Mouse (Mus musculus): ENCODE measurements at regions not wholly inside any gene's neighbourhood (a gene's known extent, or its start where the extent isn't known, plus 50 kb on each side); places are given as distances from the start of the nearest gene placed in this dataset.
"Not testable (repeated sequence)": the region's sequence is repeated elsewhere in the genome, so short reads cannot be mapped to it uniquely, and the experiment has no call there.

DNA sequence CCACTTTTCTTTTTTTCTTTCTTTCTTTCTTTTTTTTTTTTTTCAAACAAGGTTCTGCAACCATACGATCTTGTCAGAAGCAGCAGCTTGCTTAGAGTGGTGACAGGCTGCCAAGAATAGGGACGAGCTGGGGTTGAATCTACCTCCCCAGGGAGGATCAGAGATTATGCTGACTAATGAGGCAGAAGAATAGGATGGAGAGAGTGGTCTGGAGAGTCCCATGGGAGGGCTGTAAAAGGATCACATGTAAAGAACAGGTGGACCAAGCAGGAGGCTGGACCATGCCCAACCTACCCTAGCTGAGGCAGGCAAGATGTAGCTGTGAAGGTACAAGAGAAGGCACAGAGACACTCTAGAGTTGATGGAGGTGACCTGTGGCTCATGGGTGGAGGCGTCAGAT lies 274.4 kb upstream of the Trpc7 start:
- peak; percentile 69 to 76 for DNase-seq

DNA sequence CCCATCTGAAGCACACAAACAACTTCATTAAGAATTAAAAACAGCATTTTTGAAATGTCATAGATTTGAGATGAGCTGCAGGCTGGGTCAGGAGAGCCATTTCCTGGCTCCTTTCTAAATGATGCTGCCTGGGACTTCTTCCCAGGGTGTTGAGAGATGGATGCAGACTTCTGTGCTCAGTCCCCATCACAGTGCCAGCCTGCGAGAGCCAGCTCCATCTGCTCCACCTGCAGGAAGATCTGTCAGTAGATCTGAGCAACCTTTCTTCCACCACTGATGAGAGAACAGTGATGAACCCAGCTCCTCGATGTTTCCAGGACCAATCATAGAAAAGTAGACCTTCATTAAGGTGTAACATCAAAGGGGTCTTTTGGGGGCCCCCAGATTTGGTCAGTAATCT lies 273.8 kb upstream of the Trpc7 start:
- peak; percentile 64 to 65 for DNase-seq

DNA sequence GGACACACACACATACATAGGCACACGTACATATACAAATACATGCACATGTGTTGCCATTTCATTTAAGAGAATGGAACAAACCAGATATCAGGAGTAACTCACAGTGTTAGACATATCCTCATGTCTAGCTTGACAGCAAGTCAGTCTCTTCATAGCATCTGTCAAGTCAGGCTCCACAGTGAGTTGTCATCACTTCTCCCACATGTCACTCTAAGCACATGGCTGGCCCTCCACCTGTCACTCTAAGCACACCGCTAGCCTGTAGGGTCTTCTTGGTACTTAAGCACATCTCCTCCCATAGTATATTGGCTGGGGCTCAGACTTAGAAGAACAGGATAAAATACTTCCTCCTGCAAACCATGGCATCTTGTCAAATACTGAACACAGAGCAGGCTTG lies 269.6 kb upstream of the Trpc7 start:
- no peak for DNase-seq

DNA sequence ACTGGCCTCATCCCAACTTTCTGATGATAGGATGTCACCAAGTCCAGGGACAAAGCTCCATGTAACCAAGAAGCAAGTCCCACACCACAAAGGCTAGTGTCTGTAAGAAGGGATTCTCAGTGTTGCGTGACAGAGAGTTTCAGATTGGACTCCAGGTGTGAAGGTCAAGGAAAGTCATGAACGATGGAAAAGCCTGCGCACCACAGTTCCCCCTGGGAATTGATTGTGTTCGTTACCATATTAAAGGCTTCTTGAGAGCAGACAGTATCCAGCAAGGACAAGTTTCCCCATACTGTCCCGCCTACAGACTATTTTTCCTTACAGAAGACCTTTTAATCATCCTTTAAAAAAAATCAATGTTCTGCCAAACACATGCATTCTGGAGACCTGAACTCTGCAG lies 257.0 kb upstream of the Trpc7 start:
- DNase-seq, result no peak

DNA sequence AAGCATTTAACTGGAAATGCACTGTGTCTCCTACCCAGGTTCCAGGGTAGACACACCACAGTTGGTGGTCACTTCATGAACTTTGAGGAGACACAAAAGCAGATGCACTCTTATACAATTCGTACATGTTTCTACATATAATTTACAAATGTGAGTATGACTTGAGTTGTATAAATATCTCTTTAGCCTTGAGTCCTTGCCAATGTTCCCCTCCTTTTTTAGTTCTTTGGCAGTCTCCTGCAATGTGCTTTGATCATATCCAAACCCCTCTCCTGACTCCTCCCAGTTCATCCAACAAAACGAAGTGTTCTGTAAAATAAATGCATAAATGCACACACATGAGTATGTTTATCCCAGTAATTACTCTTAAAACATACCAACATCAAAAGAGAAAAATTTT lies 251.8 kb upstream of the Trpc7 start:
- DNase-seq, result no peak

DNA sequence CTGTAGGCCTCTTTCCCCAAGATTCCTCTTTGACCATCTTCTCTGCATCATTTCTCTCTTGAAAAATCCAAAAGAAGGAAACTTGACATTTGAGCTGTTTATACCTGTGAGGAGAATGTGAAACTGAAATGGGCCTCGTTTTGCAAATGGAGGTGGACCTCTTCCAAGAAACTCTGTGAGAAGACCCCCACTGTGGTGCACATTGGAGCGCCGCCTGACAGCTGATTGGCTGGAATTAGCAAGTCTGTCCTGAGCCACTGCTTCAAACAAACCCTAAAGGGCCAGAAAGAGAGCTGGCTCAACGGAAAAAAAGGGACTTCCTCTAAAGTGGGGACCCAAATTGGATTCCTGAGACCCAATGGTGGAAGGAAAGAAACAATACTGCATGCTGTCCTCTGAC lies 250.9 kb upstream of the Trpc7 start:
- DNase-seq, result peak; percentile 46 to 50

DNA sequence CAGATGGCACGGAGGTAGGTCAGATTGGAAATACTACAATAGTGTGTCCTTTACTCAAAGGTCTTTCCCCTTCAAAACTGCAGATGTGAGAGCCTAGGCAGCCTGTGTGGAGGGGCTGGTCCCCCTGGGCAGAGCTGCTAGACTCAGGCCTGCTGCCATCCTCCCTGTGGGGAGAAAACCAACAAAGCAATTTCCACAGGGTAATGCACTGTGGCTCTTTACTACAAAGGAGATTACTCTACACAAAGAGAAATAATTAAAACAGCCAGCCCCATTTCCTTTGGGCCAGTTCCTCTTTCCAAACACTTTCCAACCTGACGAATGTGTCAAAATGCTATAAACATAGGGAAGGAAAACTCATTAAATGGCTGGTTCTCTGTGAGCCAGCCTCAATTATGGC lies 250.0 kb upstream of the Trpc7 start:
- DNase-seq, result no peak

DNA sequence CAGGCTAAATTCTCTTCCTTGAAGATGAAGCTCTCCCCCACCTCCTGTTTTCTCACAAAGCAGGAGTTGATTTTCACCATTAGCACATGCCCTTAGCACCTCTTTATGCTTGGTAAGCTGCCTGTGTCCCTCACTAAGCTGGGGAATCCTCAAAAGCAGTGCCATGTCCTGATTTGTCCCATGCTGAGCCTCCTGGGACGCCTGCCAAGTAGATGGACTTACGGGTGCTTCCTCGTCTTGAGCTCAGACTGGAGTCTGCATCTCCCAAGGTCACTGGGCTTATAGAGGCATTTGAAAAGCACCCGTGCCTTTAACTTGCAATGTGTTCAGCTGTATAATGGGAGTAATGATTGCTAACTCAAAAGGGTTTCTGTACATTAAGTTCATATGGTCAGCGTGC lies 247.1 kb upstream of the Trpc7 start:
- DNase-seq, result peak; percentile 67 to 79

DNA sequence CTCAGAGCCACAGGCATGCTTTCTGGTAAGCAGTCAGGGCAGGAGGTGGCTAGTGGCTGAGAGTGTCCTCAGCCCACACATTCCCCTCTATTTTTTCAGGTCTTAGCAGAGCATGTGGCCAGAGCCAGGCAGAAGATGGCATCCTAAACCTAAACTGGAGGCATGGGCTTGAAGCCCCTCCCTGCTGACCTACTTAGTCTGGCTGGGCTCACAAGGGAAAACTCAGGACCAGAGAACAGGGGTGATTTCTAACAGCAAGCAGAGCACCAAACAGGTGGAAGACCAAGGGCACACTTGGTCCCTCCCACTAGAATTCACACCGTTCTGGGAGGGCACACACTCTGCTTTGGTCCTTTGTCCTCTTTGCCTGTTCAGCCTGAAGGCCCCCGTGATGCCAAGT lies 246.6 kb upstream of the Trpc7 start:
- DNase-seq, result peak; percentile 32 to 34

DNA sequence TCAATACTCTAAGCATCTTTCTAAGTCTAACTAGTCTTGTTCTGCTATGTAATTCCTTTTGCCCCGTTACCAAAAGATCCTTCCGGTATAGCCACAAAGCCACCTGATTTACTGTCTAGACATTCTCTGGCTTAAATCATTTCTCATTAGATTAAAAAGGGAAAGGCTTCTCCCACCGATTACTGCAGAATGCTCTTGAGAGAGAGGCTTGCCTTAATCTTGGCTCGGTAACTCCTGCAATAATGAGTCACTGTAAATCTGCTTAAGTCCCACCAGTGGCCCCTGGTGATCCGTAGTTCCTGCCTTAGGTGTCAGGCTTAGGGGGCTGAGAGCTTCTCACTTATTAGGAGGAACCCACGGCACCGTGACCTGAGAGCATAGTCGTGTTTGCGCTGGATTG lies 220.1 kb upstream of the Trpc7 start:
- DNase-seq, result no peak

DNA sequence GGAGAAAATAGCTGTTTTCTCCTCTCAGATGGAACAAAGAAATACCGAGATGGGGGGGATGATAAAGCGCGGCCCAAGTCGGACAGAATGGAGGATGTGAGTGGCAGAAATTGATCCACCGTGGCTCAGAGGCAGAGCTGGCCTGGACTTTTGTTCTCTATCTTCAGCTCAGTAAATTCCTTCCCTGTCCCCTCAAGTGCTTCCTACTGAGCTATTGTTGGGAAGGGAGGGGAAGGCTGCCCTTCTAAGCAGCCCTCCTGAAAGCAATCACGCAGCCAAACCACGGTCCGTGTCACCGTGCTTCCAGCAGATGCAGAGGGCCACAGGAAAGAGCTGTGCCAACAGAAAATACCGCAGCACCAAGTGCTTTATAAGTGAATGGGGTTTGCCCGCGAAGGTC lies 212.2 kb upstream of the Trpc7 start:
- DNase-seq, result no peak

DNA sequence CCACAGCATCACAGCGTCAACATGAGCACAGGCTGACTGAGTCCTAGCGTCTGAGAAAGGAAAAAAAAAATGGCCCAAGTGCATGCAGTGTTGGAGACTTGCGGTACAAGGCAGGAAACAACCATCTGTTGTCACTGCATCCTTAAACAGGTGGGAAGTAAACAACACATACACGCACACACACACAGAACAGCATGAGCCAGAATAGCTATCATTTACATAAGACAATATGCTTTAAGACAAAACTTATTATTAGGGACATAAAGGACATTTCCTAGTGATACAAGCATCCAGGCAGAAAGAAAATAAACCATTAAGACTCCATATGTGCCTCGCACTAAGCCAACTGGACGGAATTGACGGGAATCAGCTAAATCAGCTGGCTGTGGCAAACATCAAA lies 203.8 kb upstream of the Trpc7 start:
- DNase-seq, result no peak

DNA sequence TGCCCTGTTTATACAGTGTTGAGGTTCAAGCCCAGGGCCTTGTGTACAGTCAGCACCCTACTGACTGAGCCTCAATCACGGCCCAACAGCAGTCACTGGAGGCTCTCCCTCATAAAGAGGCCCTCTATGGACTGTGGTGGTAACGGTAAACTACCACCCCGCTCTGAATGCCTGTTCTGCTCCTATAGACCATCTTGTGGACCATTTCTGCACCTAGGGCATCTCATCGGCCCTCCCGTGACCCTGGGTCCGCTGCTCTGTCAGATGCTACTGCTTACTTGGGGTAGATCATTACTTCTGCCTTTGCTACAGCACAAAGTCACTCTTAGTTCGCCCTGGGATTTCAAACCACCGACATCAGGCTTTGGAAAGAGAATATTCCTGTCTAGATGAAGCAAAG lies 196.1 kb upstream of the Trpc7 start:
- no peak for DNase-seq

DNA sequence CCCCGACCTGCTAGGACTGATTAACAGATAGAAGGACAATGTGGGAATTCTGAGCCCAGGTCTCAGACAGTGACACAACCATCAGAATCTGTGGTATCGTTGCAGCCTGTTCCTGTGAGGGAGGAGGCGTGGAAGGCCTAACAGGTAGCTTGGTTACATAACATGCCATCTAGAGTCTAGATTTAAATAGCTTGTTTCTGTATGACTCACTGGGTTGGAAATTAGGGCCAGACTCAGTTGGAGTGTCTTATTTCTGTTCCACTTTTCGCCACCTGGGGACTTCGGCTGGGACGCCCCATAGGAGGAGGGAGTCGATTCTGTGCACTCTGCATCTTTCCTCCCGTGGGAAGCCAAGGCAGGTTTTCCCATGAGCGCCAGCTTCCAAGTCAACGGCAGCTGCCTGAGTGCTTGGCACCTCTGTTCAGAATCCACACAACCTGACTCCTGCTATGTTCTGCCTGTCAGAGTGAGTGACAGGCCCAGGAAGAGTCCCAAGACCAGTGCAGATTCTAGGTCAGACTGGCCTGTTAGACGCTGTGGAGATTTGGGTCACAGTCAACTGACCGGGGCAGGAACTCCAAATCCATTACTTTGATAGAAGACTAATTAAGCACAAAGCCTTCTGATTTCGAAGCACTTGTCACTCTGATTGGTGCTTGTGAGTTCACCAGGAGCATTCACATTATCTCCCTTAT lies 193.7 kb upstream of the Trpc7 start:
- DNase-seq, result no peak

DNA sequence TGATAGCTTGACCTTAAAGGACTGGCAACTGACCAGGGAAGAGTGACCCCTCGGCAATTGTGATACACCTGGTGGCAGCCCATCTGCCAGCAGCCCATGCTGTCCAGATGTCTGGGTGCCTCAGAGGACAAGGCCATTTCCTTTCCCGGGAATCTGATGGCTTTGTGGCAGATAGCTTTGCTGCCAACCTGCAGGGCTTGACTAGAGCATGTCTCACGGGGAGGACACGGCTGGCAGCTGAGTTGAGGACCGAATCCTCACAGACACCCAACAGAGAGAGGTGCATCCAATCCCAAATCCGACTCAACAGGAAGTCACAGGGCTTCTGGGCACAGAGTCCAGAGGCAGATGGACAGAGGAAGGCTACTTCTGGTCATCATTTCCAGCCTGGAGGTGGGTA lies 192.2 kb upstream of the Trpc7 start:
- DNase-seq, result peak; percentile 41 to 52

DNA sequence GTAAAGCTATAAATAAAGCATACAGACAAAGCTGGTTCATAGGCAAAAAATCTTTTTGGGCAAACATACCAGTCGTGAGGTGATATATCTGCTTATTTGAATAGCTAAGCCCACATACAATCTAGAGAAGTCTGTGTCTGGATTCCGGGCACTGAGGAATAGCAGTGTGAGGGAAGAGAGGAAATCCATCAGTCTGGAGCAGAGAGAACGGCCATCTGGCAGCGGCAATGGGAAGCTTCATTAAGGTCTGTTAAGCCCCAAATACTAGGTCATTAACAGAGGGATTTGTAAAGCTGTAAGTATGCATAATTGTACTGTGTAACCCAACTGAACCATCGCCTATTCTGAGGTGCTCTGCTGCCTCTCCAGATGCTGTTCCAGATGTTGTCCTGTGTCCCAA lies 191.6 kb upstream of the Trpc7 start:
- DNase-seq, result peak; percentile 42 to 51

DNA sequence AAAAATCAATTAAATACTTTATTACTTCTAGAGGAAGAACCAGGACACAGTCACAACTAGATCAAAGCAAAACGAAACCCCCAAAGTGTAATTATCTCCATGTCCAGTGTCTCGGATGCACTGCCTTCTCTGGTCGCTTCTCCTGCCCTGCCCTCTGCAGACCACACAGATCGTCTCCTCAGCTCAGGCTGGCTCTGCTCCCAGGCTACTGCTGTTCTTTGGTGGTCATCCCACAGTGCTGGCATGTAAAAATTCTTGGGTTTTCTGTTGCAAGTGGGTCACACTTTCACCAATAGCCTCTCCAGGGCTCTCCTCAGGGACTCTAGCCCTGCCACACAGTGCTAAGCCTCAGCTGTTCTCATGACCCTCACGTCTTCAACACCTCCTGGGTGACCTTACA lies 188.0 kb upstream of the Trpc7 start:
- DNase-seq, result peak; percentile 80 to 84

DNA sequence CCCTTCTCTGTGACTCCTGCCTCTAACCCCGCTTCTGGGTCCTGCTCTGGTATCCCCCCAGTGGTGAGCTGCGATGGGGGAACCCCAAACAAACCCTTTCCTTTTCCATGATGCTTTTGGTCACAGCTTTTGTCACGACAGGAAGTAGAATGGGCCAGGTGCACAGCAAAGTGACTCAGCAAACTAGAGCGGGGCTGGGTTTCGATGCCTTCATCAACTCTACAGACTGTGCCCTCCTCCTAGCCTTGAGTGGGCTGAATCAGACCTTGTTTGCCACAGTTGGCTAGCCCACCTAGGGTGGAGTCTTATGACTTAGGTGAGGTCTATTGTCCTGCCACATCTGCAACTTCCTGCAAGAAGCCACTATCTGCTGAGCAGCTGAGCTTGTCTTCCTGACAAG lies 174.7 kb upstream of the Trpc7 start:
- DNase-seq, result no peak

DNA sequence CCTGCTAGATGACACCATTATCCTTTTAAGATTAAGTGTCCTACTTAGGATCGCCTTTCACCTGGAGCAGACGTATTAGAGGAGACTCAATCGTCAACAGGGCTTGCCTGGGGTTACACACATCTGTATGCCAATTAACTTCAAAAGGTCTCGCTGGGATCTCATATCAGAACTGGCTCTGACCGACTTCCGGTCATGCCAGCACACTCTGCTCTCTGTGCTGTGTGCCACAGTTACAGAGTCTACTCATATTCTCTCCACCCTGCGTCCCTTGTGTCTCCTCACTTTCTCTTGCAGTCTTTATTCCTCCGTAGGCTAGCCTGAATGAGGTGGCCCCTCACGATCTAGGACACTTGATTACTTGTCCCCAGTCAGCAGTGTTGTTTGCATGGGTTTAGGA lies 165.9 kb upstream of the Trpc7 start:
- no peak for DNase-seq

DNA sequence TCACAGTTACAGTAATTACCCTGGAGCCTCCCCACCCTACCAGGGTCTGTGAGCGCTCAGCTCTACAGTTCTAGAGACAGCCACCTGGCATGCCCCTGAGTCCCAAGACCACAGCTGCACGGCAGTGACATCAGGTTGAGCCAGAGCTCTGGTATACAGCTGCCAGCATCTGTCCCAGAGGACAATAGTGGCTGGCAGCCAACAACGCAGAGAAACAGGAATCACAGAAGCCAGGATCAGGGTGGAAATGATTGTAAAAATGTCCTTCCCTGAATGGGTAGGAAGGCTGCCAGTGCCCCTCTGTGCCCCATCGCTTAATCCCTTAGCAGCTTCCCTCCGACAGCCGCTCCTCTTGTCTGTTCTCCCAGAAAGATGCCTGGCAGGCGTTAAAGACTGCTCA lies 165.3 kb upstream of the Trpc7 start:
- DNase-seq, result peak; percentile 43 to 59

DNA sequence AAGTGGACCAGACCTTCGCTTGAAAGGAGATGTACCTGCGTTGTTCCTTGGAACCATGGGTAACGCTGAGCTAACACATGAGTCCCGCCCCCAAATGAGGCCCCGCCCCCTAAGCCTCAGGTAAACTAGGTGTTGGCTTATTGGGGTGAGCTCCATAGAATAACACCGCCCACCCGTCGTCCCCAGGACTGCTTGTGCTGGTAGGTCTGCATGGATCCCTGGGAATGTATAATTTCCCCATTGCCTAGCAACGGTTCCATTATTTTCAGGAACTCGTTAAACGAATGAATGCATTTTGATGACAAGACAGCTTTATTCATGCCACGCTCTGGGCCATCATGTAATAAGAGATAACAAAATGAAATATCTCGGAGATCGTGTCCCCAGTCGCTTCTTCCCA lies 161.0 kb upstream of the Trpc7 start:
- DNase-seq, result no peak

DNA sequence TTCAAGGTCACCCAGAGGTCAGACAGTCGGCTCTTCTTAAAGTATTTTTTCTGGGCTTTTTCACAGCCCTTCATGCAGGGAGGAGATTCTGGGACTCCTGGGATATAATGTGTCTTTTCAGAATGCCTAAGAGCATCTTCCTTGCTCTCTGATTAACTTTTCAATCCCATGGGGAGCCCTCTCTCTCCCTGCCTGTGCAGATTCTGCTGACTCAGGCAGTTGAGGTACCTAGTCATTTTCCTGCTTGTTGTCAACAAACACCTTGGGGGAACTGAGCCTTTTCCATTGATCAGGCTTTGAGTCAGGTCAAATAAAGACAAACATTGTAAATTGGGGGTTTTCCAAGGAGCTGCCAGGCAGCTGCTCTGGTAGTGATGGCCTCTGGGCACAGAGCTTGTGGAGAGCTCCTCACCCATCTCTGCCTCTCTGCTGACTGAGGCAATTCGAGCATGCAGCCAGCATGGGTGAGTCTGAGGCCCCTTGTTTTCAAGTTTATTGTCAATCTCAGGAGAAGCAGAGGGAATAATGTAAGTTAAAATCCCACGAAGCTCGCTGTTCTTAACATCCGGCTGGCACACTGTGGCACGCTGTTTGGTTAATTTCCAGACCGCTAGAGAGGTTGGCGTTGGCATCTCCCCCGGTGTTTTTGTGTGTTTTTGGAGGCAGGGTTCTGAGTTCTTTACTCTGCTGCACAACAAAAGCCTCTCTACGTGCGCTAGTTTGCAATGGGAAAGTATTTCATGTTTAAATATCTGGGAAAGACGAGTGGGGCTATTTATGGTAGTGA lies 159.8 kb upstream of the Trpc7 start:
- DNase-seq, result peak; percentile 36 to 38

DNA sequence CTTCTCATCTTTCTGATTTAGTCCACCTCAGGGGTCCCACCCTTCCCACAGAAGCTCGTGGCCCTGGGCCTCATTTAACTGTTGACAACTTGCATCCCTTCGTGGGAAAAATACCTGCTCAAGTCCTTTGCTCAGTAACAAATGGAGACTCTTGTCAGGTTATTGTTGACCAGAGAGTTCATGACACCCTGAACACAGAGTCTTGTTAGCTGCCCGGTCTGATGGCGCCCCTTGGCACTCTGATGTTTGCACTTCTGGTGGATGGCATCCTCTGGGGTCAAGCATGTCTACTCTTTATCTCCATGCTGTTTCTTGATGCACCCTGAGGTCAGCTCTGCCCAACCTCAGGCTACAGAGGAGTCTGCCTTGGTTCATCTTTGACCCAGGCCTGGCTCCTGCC lies 157.6 kb upstream of the Trpc7 start:
- DNase-seq, result no peak

DNA sequence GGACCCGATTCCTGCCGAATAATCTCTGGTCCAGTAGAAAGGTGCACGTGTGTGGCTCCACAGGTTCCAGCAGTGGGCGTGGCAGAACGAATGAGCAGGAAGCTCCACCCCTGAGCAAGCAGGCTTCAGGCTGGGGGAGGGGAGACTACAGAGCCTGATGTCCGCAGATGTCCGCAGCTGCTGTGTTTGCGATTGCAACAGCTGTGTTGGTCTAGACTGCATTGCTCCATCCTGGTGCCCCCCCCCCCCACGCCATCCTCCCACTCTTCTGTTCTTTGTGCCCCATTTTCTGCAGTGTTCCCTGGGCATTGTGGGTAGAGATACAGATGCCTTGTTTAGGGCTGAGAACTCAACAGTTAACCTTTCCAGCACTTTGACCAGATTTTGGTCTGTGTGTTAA lies 150.3 kb upstream of the Trpc7 start:
- DNase-seq, result not testable (repeated sequence)

DNA sequence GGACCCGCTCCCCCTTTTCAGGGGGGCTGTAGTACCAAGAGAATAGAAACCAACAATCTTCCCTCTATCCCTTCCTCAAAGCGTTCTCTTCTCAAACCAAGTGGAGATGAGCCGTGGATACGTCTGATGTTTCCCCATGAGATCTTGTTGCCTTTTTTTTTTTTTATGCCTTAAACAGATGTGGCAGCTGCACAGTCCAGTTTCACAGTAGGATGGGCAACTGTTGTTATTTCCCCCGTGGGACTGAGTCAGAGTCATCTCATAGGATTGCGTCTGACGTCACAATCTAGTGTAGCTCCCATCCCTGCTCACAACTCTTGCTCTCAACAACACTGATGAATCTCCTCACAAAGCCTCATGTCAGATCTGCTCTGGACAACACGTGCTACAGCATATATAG lies 148.7 kb upstream of the Trpc7 start:
- no peak for DNase-seq
